Mouse (Mus musculus): ENCODE data around the gene Wdfy4. TPM values are rescaled to one million over a fixed set of nuclear protein-coding genes. Genes with fewer than 3 reads are reported as not detected.

Gene Wdfy4
- total RNA-seq, 1 experiment from 2014 or later: 91.5 TPM

DNA sequence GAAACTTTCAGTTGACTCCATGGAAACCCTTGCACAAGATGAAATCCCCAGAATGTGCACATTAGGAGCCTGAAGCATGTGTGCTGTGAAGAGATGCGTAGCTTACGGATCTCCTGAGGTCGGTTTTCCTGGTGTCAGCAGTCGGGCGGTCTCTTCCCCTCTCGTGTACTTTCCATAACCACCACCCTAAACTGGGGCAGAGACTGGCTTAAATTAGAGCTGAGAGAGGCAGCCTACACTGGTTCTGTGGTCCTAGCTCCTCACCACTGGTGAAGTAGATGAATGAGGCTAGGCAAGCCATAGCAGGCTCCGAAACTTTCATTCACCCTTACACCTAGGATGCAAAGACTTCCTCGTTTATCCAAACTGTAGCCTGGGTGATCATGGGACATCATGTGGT, 253.1 kb downstream of the Wdfy4 start:
- ATAC-seq (replicated peaks; ENCODE audit: insufficient number of reproducible peaks, low FRiP score, low TSS enrichment, poor library complexity, severe bottlenecking): no peak

DNA sequence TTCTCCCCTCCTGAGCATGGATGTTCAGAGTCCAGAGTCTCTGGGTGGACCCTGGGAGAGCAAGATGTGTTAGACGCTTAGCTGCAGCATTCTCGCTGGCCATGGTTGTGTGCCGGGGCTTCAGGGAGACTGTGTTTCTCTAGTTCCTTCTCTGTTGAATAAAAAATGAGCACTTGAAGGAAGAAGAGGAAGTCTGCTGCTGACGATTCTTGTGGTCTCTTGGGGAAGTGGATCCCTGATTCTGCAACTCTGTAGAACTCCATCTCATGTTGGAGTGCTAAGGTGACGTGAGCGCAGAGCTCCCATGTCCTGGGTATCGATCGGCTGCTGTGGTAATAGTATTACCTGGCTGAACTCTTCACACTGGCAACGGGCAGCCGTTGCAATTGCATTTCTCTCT, 253.6 kb downstream of the Wdfy4 start:
- ATAC-seq (replicated peaks; ENCODE audit: insufficient number of reproducible peaks, low FRiP score, low TSS enrichment, poor library complexity, severe bottlenecking): peak; percentile 79

DNA sequence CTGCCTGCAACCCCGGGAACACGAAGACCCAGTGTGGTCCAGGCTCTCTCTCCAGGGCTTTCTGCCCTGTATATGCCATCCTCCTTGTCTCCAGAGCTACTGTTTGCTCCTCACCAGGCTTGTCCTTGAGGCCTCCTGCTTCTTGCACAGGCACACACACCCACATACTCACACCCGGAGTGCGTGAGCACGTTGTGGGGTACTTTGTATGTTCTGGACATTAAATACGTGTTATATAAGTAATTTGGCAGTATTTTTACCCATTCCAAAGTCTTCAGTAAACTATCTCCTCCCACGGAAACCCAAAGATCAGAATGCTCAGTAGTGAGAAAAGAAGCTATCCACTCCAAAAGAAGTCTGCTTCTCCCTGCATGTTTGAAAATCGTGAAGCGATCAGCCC, 261.4 kb downstream of the Wdfy4 start:
- no peak for ATAC-seq (replicated peaks; ENCODE audit: insufficient number of reproducible peaks, low FRiP score, low TSS enrichment, poor library complexity, severe bottlenecking)

DNA sequence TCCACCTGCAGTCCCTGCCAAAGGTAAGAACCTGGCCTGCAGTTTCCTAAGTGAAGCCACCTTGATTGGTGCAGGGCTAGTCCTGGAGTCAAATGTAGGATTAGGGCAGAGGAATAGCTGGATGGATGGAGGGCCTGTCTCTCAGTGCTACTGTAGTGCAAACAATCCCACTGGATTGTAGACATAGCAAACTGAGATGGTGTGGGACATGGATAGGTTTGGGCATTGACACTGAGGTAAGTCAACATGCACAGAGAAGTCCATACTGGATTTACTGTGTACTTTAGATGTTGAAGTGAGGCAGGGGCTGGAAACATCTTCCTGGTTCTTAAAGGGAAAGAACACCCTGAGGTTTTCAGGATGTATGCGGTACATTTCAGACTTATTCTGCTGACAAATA, 267.4 kb downstream of the Wdfy4 start:
- ATAC-seq (replicated peaks; ENCODE audit: insufficient number of reproducible peaks, low FRiP score, low TSS enrichment, poor library complexity, severe bottlenecking): no peak

DNA sequence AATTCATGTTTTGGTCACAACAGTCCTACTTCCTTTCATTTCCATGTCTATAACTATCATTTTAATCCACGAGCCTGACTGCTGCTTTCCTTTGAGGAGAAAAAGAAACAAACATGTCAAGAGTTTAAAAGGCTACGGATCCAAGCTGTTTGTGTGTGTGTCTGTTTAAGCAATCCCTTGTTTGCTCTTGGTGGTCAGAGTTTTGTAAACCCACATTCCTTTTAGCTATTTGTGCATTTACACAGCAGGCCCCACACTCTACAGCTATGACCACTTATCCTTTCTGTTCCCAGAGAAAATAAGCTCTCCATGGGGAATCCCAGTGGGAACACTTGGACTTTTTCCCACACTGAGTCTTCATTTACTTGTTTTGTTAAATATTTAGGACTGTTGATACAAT, 269.9 kb downstream of the Wdfy4 start:
- ATAC-seq (replicated peaks; ENCODE audit: insufficient number of reproducible peaks, low FRiP score, low TSS enrichment, poor library complexity, severe bottlenecking): no peak

DNA sequence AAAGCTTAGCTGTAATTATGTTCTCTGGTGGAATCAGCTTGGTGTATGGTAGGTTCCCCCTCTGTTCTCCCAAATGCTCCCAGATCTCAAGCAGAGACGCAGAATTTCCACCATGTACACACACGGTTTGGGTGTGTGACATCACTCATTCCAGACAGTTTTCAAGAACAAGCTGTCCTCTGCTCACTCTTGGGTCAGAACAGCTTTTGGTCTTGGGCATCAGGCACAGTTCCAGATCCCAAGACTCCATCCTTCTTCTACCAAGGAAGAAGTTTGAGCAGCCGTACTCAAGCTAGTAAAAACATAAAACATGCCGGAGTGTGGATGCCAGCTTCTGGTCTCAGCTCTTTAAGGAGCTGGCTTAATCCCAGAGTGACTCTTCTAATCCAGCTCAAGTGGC, 274.1 kb downstream of the Wdfy4 start:
- ATAC-seq (replicated peaks; ENCODE audit: insufficient number of reproducible peaks, low FRiP score, low TSS enrichment, poor library complexity, severe bottlenecking): no peak

Other genes starting within 250 kb of the Wdfy4 start
- 0.58 to 1.6 TPM (median 0.75 TPM) in 3 replicates for gene Lrrc18, start 194.1 kb downstream of the Wdfy4 start, total RNA-seq (2017)
- 1.6 TPM in 1 of 3 replicates, not detected in the others for gene Arhgap22, start 28.5 kb upstream of the Wdfy4 start, total RNA-seq (2017)